Mouse (Mus musculus) lung, postnatal 0 days (tissue): Measurements from ENCODE around the gene Ncam1. TPM values are rescaled to one million over a fixed set of nuclear protein-coding genes. Genes with fewer than 3 reads are reported as not detected.

Source experiments
- ATAC-seq: fragments of 200-750 bp; cut with Nextera tagmentation; 2 replicates; pipeline ENCODE4 v1.8.0; 2017; ENCODE audit warnings: moderate library complexity
- DNase-seq: peaks from one replicate; pipeline ENCODE4 v3.0.0-alpha.2; 2016; ENCODE audit warnings: low spot score
- H3K27ac ChIP-seq: fragments of 300-500 bp; sonication (generic); 2 replicates; pipeline ENCODE4 v1.5.1; 2014; ENCODE audit warnings: antibody characterized with exemption, mild to moderate bottlenecking, low read length, mixed read lengths
- H3K27me3 ChIP-seq: fragments of 300-500 bp; sonication (generic); replicated peaks from 2 replicates; pipeline ENCODE4 v1.6.1; 2014; ENCODE audit warnings: low read length, mixed read lengths; ENCODE audit not compliant: insufficient read depth
- H3K36me3 ChIP-seq: fragments of 300-500 bp; sonication (generic); 2 replicates; pipeline ENCODE4 v1.6.1; 2014; ENCODE audit warnings: low read length, mixed read lengths; ENCODE audit not compliant: insufficient read depth
- H3K4me1 ChIP-seq: fragments of 300-500 bp; sonication (generic); 2 replicates; pipeline ENCODE4 v1.6.1; 2014; ENCODE audit warnings: antibody characterized with exemption, low read depth, low read length, mixed read lengths; ENCODE audit not compliant: insufficient read depth
- H3K4me2 ChIP-seq: fragments of 300-500 bp; sonication (generic); replicated peaks from 2 replicates; pipeline ENCODE4 v1.6.1; 2014; ENCODE audit warnings: low read depth, mild to moderate bottlenecking, low read length, moderate library complexity, mixed read lengths
- H3K4me3 ChIP-seq: fragments of 300-500 bp; sonication (generic); 2 replicates; pipeline ENCODE4 v1.5.1; 2014; ENCODE audit warnings: low read depth, low read length
- H3K9ac ChIP-seq: fragments of 300-500 bp; sonication (generic); replicated peaks from 2 replicates; pipeline ENCODE4 v1.6.1; 2014; ENCODE audit warnings: low read depth, mild to moderate bottlenecking
- H3K9me3 ChIP-seq: fragments of 300-500 bp; sonication (generic); 2 replicates; pipeline ENCODE4 v1.6.1; 2016; ENCODE audit warnings: low read length, mixed read lengths
- CTCF ChIP-seq: IDR thresholded peaks from 2 replicates; pipeline ENCODE4 v1.5.1; 2016; ENCODE audit warnings: antibody characterized with exemption, mild to moderate bottlenecking
- EP300 ChIP-seq: IDR thresholded peaks from 2 replicates; pipeline ENCODE4 v1.6.1; 2016; ENCODE audit warnings: antibody characterized with exemption, mild to moderate bottlenecking, control low read depth
- WGBS: fragments of 180-500 bp; shearing (Covaris S2); extraction: QIAGEN DNeasy Blood & Tissue Kit; methylation state at CpG from one replicate; pipeline ENCODE4 v1.1.7; 2014; 5-methylcytosine and 5-hydroxymethylcytosine counted together
- polyA plus RNA-seq: library from polyadenylated mRNA; unstranded; fragments of >200 nt; fragmentation: Nextera tagmentation; extraction: Ambion mirVana; gene quantifications from 2 replicates; pipeline ENCODE4 v1.2.1, GENCODE M21; 2015

Gene Ncam1
- 2.4 TPM in 2 replicates for polyA plus RNA-seq

GRCm38 (mm10) chr9:49798806-49799205 lies at the start of gene Ncam1:
Ncam1 (minus strand) TSS chr9:49798925.
- Histone ChIP-seq H3K4me2 (peak within 1 kb of the TSS; percentile 80), H3K27me3 (peaks cover 26% of the 10 kb centered on the region; the same call in 1 of the 2 replicates), H3K9me3 (no peaks in the 10 kb centered on the region), H3K27ac (no peak within 1 kb of the TSS), H3K4me3 (peak within 1 kb of the TSS; percentile 46), H3K9ac (no peak within 1 kb of the TSS), H3K36me3 (no peaks in the 10 kb centered on the region), H3K4me1 (peaks cover 6% of the 10 kb centered on the region; the same call in 1 of the 2 replicates)
- WGBS: under 1% methylated on average over 23 of the region's 23 CpGs
- no peak for TF ChIP-seq EP300
- TF ChIP-seq CTCF: no peak
- DNase-seq (peak; percentile 64), ATAC-seq (peak; percentile 50)

GRCm38 (mm10) chr9:49834013-49834412 lies 35.3 kb upstream of the Ncam1 start:
- WGBS: 94% methylated on average over 1 of the region's 1 CpGs
- H3K4me1 ChIP-seq: no peaks in the 10 kb centered on the region

GRCm38 (mm10) chr9:49827671-49828070 lies 28.9 kb upstream of the Ncam1 start:
- Histone ChIP-seq H3K4me2 (no peak overlapping the region), H3K4me1 (no peaks in the 10 kb centered on the region), H3K9me3 (no peaks in the 10 kb centered on the region), H3K4me3 (no peak overlapping the region), H3K27ac (no peak overlapping the region), H3K36me3 (no peaks in the 10 kb centered on the region), H3K27me3 (no peaks in the 10 kb centered on the region), H3K9ac (no peak overlapping the region)
- TF ChIP-seq EP300: no peak
- no peak for TF ChIP-seq CTCF
- ATAC-seq (no peak), DNase-seq (no peak)
- 84% methylated on average over 8 of the region's 8 CpGs for WGBS

More at GRCm38 (mm10) chr9:49834013-49834412, 35.3 kb upstream of the Ncam1 start:
- Histone ChIP-seq H3K9me3 (no peaks in the 10 kb centered on the region), H3K27ac (no peak overlapping the region), H3K4me2 (no peak overlapping the region), H3K4me3 (no peak overlapping the region), H3K36me3 (no peaks in the 10 kb centered on the region), H3K27me3 (no peaks in the 10 kb centered on the region), H3K9ac (no peak overlapping the region)
- TF ChIP-seq EP300 (no peak), CTCF (no peak)
- DNase-seq: no peak
- ATAC-seq: no peak

GRCm38 (mm10) chr9:49816115-49816650 lies 17.5 kb upstream of the Ncam1 start:
- no peaks in the 10 kb centered on the region for H3K4me1 ChIP-seq
- H3K36me3 ChIP-seq: no peaks in the 10 kb centered on the region
- no peak overlapping the region for H3K27ac ChIP-seq
- H3K9ac ChIP-seq: no peak overlapping the region
- H3K4me3 ChIP-seq: no peak overlapping the region
- no peak overlapping the region for H3K4me2 ChIP-seq
- peak; percentile 23; the same call in 1 of the 2 replicates for ATAC-seq
- DNase-seq: no peak
- 59% methylated on average over 10 of the region's 10 CpGs for whole genome bisulfite sequencing
- no peaks in the 10 kb centered on the region for H3K9me3 ChIP-seq
- no peaks in the 10 kb centered on the region for H3K27me3 ChIP-seq
- TF ChIP-seq EP300 (no peak), CTCF (no peak)

- H3K36me3 ChIP-seq: no peaks in the 10 kb centered on the region
- no peak overlapping the region for H3K9ac ChIP-seq
- TF ChIP-seq CTCF (no peak), EP300 (no peak)
- H3K4me3 ChIP-seq: no peak overlapping the region
- DNase-seq (no peak), ATAC-seq (no peak)
- no peaks in the 10 kb centered on the region for H3K27me3 ChIP-seq
- 74% methylated on average over 2 of the region's 2 CpGs for WGBS
- H3K4me2 ChIP-seq: no peak overlapping the region
- H3K4me1 ChIP-seq: no peaks in the 10 kb centered on the region
- H3K9me3 ChIP-seq: no peaks in the 10 kb centered on the region
- H3K27ac ChIP-seq: no peak overlapping the region
Measured at GRCm38 (mm10) chr9:49814442-49814841, 15.7 kb upstream of the Ncam1 start.

- Histone ChIP-seq H3K4me2 (no peak overlapping the region), H3K27me3 (peaks cover 13% of the 10 kb centered on the region; the same call in 1 of the 2 replicates), H3K4me3 (no peak overlapping the region), H3K4me1 (no peaks in the 10 kb centered on the region), H3K27ac (no peak overlapping the region), H3K9me3 (no peaks in the 10 kb centered on the region), H3K36me3 (no peaks in the 10 kb centered on the region), H3K9ac (no peak overlapping the region)
- 30% methylated on average over 3 of the region's 3 CpGs for WGBS
- TF ChIP-seq CTCF: no peak
- ATAC-seq (no peak), DNase-seq (no peak)
Measured at GRCm38 (mm10) chr9:49803222-49803621, 4.5 kb upstream of the Ncam1 start.
